Mouse (Mus musculus): ENCODE results near the gene Pik3r6.

- TF ChIP-seq MAFK (IDR thresholded peaks at IDR 0.05; ENCODE audit: borderline replicate concordance, low read depth, low read length) (no peak), NELFE (IDR thresholded peaks at IDR 0.05; ENCODE audit: low read depth, low read length) (no peak), TAL1 (IDR thresholded peaks at IDR 0.05; ENCODE audit: low read length) (no peak), GATA1 (IDR thresholded peaks at IDR 0.05; ENCODE audit: low read depth, low read length) (no peak)
Measured at GRCm38 (mm10) chr11:68458086-68458485, 44.7 kb upstream of the Pik3r6 start.
